Mouse (Mus musculus): ENCODE measurements around the gene Gm45062.

Gene Gm45062

GRCm38 (mm10) chr6:8364033-8364756 lies 104.9 kb downstream of the Gm45062 start:
- intact Hi-C loops (cut with DNase I): no loop called here

- intact Hi-C loops (cut with DNase I): no loop called here
Measured at GRCm38 (mm10) chr6:8364757-8365150, 105.5 kb downstream of the Gm45062 start.

GRCm38 (mm10) chr6:8367675-8368074 lies 108.4 kb downstream of the Gm45062 start:
- intact Hi-C loops (cut with DNase I): no loop called here

- intact Hi-C loops (cut with DNase I): no loop called here
Measured at GRCm38 (mm10) chr6:8368198-8368864, 109.1 kb downstream of the Gm45062 start.

- intact Hi-C loops (cut with DNase I): no loop called here
Measured at GRCm38 (mm10) chr6:8370624-8371023, 111.4 kb downstream of the Gm45062 start.

GRCm38 (mm10) chr6:8373051-8373450 lies 113.8 kb downstream of the Gm45062 start:
- intact Hi-C loops (cut with DNase I): no loop called here

- intact Hi-C loops (cut with DNase I): no loop called here
Measured at GRCm38 (mm10) chr6:8373851-8374250, 114.6 kb downstream of the Gm45062 start.

- intact Hi-C loops (cut with DNase I): no loop called here
Measured at GRCm38 (mm10) chr6:8374290-8374689, 115.0 kb downstream of the Gm45062 start.

- intact Hi-C loops (cut with DNase I): no loop called here
Measured at GRCm38 (mm10) chr6:8374712-8375111, 115.5 kb downstream of the Gm45062 start.

GRCm38 (mm10) chr6:8376351-8376750 lies 117.1 kb downstream of the Gm45062 start:
- intact Hi-C loops (cut with DNase I): no loop called here

GRCm38 (mm10) chr6:8377667-8378066 lies 118.4 kb downstream of the Gm45062 start:
- intact Hi-C loops (cut with DNase I): no loop called here

GRCm38 (mm10) chr6:8389307-8389706 lies 130.1 kb downstream of the Gm45062 start:
- intact Hi-C loops (cut with DNase I): no loop called here

- intact Hi-C loops (cut with DNase I): no loop called here
Measured at GRCm38 (mm10) chr6:8390296-8390695, 131.0 kb downstream of the Gm45062 start.

- intact Hi-C loops (cut with DNase I): no loop called here
Measured at GRCm38 (mm10) chr6:8390935-8391334, 131.7 kb downstream of the Gm45062 start.

- intact Hi-C loops (cut with DNase I): no loop called here
Measured at GRCm38 (mm10) chr6:8393029-8393428, 133.8 kb downstream of the Gm45062 start.

- intact Hi-C loops (cut with DNase I): no loop called here
Measured at GRCm38 (mm10) chr6:8394044-8394443, 134.8 kb downstream of the Gm45062 start.

GRCm38 (mm10) chr6:8395061-8395460 lies 135.8 kb downstream of the Gm45062 start:
- intact Hi-C loops (cut with DNase I): no loop called here

GRCm38 (mm10) chr6:8397252-8397651 lies 138.0 kb downstream of the Gm45062 start:
- intact Hi-C loops (cut with DNase I): no loop called here

- intact Hi-C loops (cut with DNase I): no loop called here
Measured at GRCm38 (mm10) chr6:8399710-8400109, 140.5 kb downstream of the Gm45062 start.

GRCm38 (mm10) chr6:8403127-8403526 lies 143.9 kb downstream of the Gm45062 start:
- intact Hi-C loops (cut with DNase I): no loop called here

- intact Hi-C loops (cut with DNase I): no loop called here
Measured at GRCm38 (mm10) chr6:8405844-8406243, 146.6 kb downstream of the Gm45062 start.

GRCm38 (mm10) chr6:8408332-8408731 lies 149.1 kb downstream of the Gm45062 start:
- intact Hi-C loops (cut with DNase I): no loop called here

GRCm38 (mm10) chr6:8409865-8410264 lies 150.6 kb downstream of the Gm45062 start:
- intact Hi-C loops (cut with DNase I): no loop called here

Measured in adrenal gland (tissue).